Mouse (Mus musculus) liver, postnatal 0 days (tissue): Measurements from ENCODE around the gene Gm5460.

Source experiments
- CTCF ChIP-seq: sonication (generic); IDR thresholded peaks from 2 replicates; pipeline ENCODE4 v1.5.1; 2016; ENCODE audit warnings: antibody characterized with exemption, low read depth
- EP300 ChIP-seq: IDR thresholded peaks from 2 replicates; pipeline ENCODE4 v1.6.1; 2016; ENCODE audit warnings: antibody characterized with exemption, low read depth, mild to moderate bottlenecking

DNA sequence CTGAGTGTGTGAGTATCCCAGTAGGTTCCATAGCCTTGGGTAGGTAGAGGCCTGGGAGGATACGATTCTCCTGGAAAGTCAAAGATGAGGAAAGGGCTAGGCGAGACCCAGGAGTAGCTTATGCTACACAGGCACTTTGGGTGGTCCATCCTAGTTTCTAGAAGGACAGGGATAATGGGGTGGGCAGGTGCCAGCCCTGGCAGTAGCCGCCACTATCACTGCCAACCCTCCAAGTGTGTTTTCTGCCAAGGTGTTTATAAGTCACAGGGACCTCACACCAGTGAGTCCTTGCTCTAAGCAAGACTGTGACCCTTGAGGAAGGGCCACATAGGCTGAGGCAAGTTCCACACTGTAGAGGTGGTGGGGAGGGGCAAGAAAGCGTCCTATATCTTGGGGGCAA lies 24.7 kb downstream of the Gm5460 start:
- TF ChIP-seq CTCF = no peak
- no peak for TF ChIP-seq EP300
